Mouse (Mus musculus): Measurements from ENCODE around the gene Sardh. TPM values are rescaled to one million over a fixed set of nuclear protein-coding genes. Genes with fewer than 3 reads are reported as not detected.

The Sardh gene
- polyA plus RNA-seq, 1 experiment: 12.3 TPM

GRCm38 (mm10) chr2:27161526-27161925 is 86.6 kb downstream of the Sardh start:
- Histone ChIP-seq H3K4me1 (replicated peaks; ENCODE audit: control insufficient read depth, insufficient read depth, low read length) (peaks cover 19% of the 10 kb centered on the region), H3K27ac (ENCODE audit: control insufficient read depth, insufficient read depth, low read length) (no peak overlapping the region), H3K4me3 (ENCODE audit: control insufficient read depth, insufficient read depth, low read length) (no peak overlapping the region), H3K27me3 (ENCODE audit: control insufficient read depth, insufficient read depth, low read length) (no peaks in the 10 kb centered on the region), H3K36me3 (ENCODE audit: control insufficient read depth, insufficient read depth, low read length) (no peaks in the 10 kb centered on the region)
- WGBS: 94% methylated on average over 2 of the region's 2 CpGs
- TF ChIP-seq CTCF (IDR thresholded peaks at IDR 0.05; ENCODE audit: borderline replicate concordance, control insufficient read depth, extremely low read depth, insufficient read depth, low read length, poor library complexity) (no peak), POLR2A (IDR thresholded peaks at IDR 0.05; ENCODE audit: control insufficient read depth, extremely low read depth, insufficient read depth, low read length, poor library complexity) (no peak)
- no peak for DNase-seq

GRCm38 (mm10) chr2:27156596-27156995 is 91.5 kb downstream of the Sardh start:
- no peaks in the 10 kb centered on the region for H3K27me3 ChIP-seq (ENCODE audit: control insufficient read depth, insufficient read depth, low read length)
- DNase-seq: no peak
- peaks cover 7% of the 10 kb centered on the region for H3K4me1 ChIP-seq (replicated peaks; ENCODE audit: control insufficient read depth, insufficient read depth, low read length)
- TF ChIP-seq CTCF (IDR thresholded peaks at IDR 0.05; ENCODE audit: borderline replicate concordance, control insufficient read depth, extremely low read depth, insufficient read depth, low read length, poor library complexity): no peak
- TF ChIP-seq POLR2A (IDR thresholded peaks at IDR 0.05; ENCODE audit: control insufficient read depth, extremely low read depth, insufficient read depth, low read length, poor library complexity): no peak
- no peak overlapping the region for H3K27ac ChIP-seq (ENCODE audit: control insufficient read depth, insufficient read depth, low read length)
- no peaks in the 10 kb centered on the region for H3K36me3 ChIP-seq (ENCODE audit: control insufficient read depth, insufficient read depth, low read length)
- WGBS: 96% methylated on average over 6 of the region's 6 CpGs
- no peak overlapping the region for H3K4me3 ChIP-seq (ENCODE audit: control insufficient read depth, insufficient read depth, low read length)

GRCm38 (mm10) chr2:27154466-27155185 is 93.5 kb downstream of the Sardh start:
- no peaks in the 10 kb centered on the region for H3K27me3 ChIP-seq (ENCODE audit: control insufficient read depth, insufficient read depth, low read length)
- no peak for DNase-seq
- H3K36me3 ChIP-seq (ENCODE audit: control insufficient read depth, insufficient read depth, low read length): no peaks in the 10 kb centered on the region
- WGBS: 92% methylated on average over 10 of the region's 10 CpGs
- peaks cover 12% of the 10 kb centered on the region for H3K4me1 ChIP-seq (replicated peaks; ENCODE audit: control insufficient read depth, insufficient read depth, low read length)
- TF ChIP-seq CTCF (IDR thresholded peaks at IDR 0.05; ENCODE audit: borderline replicate concordance, control insufficient read depth, extremely low read depth, insufficient read depth, low read length, poor library complexity) (no peak), POLR2A (IDR thresholded peaks at IDR 0.05; ENCODE audit: control insufficient read depth, extremely low read depth, insufficient read depth, low read length, poor library complexity) (no peak)
- no peak overlapping the region for H3K4me3 ChIP-seq (ENCODE audit: control insufficient read depth, insufficient read depth, low read length)
- no peak overlapping the region for H3K27ac ChIP-seq (ENCODE audit: control insufficient read depth, insufficient read depth, low read length)

- Histone ChIP-seq H3K36me3 (ENCODE audit: control insufficient read depth, insufficient read depth, low read length) (no peaks in the 10 kb centered on the region), H3K4me1 (replicated peaks; ENCODE audit: control insufficient read depth, insufficient read depth, low read length) (peaks cover 16% of the 10 kb centered on the region), H3K27ac (ENCODE audit: control insufficient read depth, insufficient read depth, low read length) (no peak overlapping the region), H3K27me3 (ENCODE audit: control insufficient read depth, insufficient read depth, low read length) (no peaks in the 10 kb centered on the region), H3K4me3 (ENCODE audit: control insufficient read depth, insufficient read depth, low read length) (no peak overlapping the region)
- 9% methylated on average over 2 of the region's 2 CpGs for WGBS
- TF ChIP-seq CTCF (IDR thresholded peaks at IDR 0.05; ENCODE audit: borderline replicate concordance, control insufficient read depth, extremely low read depth, insufficient read depth, low read length, poor library complexity) (no peak), POLR2A (IDR thresholded peaks at IDR 0.05; ENCODE audit: control insufficient read depth, extremely low read depth, insufficient read depth, low read length, poor library complexity) (no peak)
- DNase-seq: no peak
Observed at GRCm38 (mm10) chr2:27149457-27149856, 98.7 kb downstream of the Sardh start.

- H3K36me3 ChIP-seq (ENCODE audit: control insufficient read depth, insufficient read depth, low read length): no peaks in the 10 kb centered on the region
- H3K27me3 ChIP-seq (ENCODE audit: control insufficient read depth, insufficient read depth, low read length): no peaks in the 10 kb centered on the region
- H3K4me3 ChIP-seq (ENCODE audit: control insufficient read depth, insufficient read depth, low read length): no peak overlapping the region
- no peak overlapping the region for H3K27ac ChIP-seq (ENCODE audit: control insufficient read depth, insufficient read depth, low read length)
- 65% methylated on average over 6 of the region's 6 CpGs for WGBS
- peaks cover 15% of the 10 kb centered on the region for H3K4me1 ChIP-seq (replicated peaks; ENCODE audit: control insufficient read depth, insufficient read depth, low read length)
- no peak for DNase-seq
- TF ChIP-seq POLR2A (IDR thresholded peaks at IDR 0.05; ENCODE audit: control insufficient read depth, extremely low read depth, insufficient read depth, low read length, poor library complexity) (no peak), CTCF (IDR thresholded peaks at IDR 0.05; ENCODE audit: borderline replicate concordance, control insufficient read depth, extremely low read depth, insufficient read depth, low read length, poor library complexity) (no peak)
Observed at GRCm38 (mm10) chr2:27146840-27147239, 101.3 kb downstream of the Sardh start.

- H3K4me1 ChIP-seq (replicated peaks; ENCODE audit: control insufficient read depth, insufficient read depth, low read length): peaks cover 18% of the 10 kb centered on the region
- 70% methylated on average over 2 of the region's 2 CpGs for WGBS
- no peaks in the 10 kb centered on the region for H3K36me3 ChIP-seq (ENCODE audit: control insufficient read depth, insufficient read depth, low read length)
- H3K4me3 ChIP-seq (ENCODE audit: control insufficient read depth, insufficient read depth, low read length): no peak overlapping the region
- no peaks in the 10 kb centered on the region for H3K27me3 ChIP-seq (ENCODE audit: control insufficient read depth, insufficient read depth, low read length)
- no peak overlapping the region for H3K27ac ChIP-seq (ENCODE audit: control insufficient read depth, insufficient read depth, low read length)
- TF ChIP-seq POLR2A (IDR thresholded peaks at IDR 0.05; ENCODE audit: control insufficient read depth, extremely low read depth, insufficient read depth, low read length, poor library complexity) (no peak), CTCF (IDR thresholded peaks at IDR 0.05; ENCODE audit: borderline replicate concordance, control insufficient read depth, extremely low read depth, insufficient read depth, low read length, poor library complexity) (no peak)
- no peak for DNase-seq
Observed at GRCm38 (mm10) chr2:27144957-27145356, 103.2 kb downstream of the Sardh start.

All from thymus, adult 2 months (tissue).